Mouse (Mus musculus) v-Abl transformed pro-B cells (cell line): ENCODE data around the gene Ep300.

Experiments
- in situ Hi-C, 2 experiments: fragments of 400-800 bp; cut with MboI; formaldehyde crosslinking; loops; one replicate each; pipeline ENCODE4 v1.15.1; 2025; ENCODE audit not compliant: unreplicated experiment in 2 of 2

Gene Ep300

GRCm38 (mm10) chr15:81584913-81585745, at the start of gene Ep300:
Gene Ep300 (plus strand): TSS chr15:81585351.
- in situ Hi-C loops: loop anchor here (5.0 kb wide), 2 partner anchors 118 to 123 kb away; partner anchors contain the start of gene Rbx1 (in 1 of the 2)

GRCm38 (mm10) chr15:81535881-81536351, 49.2 kb upstream of the Ep300 start:
- in situ Hi-C loops: no loop called here

DNA sequence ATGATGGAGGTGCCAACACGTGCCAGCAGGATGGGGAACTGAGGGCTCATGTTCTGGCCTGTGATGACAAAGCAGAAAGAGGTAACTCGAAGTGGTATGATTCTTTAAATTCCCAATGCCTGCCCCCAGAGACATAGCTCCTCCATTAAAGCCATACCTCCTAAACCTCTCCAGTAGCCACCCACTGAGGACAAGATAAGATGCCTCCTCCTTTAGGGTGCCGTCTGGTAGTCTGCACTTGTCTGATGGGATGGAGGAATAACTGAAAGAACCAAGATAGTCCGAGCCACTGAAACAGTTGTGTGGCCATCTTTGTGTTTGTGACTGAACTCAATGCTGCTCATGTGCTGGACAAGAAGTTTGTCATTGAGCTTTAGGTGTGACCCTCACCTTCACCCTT, 47.0 kb upstream of the Ep300 start:
- in situ Hi-C loops: no loop called here

DNA sequence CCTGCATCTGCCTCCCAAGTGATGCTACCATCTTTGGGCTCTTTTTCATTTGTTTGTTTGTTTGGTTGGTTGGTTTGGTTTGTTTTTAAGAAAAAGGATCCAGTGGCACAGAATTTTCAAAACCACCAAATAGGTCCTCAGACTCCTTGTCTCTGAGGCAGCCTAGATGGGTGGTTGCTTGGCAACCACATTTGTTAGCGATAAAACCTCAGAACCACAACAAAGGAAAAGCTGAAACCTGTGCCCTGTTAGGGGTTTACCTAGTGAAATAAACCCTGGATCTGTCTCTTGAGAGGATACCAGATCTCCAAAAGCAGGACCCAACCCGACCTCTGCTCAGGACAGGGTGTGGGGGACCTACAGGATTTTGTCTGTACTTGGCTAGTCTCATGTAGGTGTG, 45.6 kb upstream of the Ep300 start:
- in situ Hi-C loops: no loop called here

DNA sequence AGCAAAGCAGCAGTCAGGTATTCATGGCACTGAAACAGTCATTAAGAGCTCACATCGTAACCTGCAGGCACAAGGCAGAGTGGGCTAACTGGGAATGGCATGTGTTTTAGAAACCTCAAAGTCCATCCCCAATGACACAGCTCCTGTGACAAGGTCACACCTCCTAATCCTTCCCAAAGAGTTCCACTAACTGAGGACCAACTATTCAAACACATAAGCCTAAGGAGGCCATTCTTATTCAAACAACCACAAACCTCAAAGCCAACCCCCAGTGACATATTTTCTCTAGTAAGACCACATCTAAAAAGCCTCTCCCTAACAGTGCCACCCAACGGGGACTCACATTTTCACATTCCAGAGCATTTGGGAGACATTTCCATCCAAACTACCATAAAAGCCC, 40.2 kb upstream of the Ep300 start:
- in situ Hi-C loops: no loop called here

- in situ Hi-C loops: no loop called here
Observed at GRCm38 (mm10) chr15:81545387-81546176, 39.6 kb upstream of the Ep300 start.

DNA sequence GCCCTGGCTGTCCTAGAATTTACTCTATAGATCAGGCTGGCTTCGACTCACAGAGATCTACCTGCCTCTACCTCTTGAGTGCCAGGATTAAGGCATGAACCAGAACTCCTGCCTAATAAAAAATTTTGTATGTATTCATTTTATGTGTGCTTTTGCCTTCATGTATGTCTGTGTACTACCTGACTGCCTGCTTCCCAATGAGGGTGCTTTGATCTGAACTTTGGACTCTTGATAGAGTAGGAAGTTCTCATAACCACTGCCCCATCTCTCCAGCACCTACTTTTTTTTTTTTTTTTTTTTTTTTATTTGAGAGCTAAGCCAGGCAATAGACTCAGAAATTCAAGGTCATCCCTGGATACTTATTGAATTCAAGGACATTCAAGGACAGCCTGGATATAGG, 31.7 kb upstream of the Ep300 start:
- in situ Hi-C loops: no loop called here

DNA sequence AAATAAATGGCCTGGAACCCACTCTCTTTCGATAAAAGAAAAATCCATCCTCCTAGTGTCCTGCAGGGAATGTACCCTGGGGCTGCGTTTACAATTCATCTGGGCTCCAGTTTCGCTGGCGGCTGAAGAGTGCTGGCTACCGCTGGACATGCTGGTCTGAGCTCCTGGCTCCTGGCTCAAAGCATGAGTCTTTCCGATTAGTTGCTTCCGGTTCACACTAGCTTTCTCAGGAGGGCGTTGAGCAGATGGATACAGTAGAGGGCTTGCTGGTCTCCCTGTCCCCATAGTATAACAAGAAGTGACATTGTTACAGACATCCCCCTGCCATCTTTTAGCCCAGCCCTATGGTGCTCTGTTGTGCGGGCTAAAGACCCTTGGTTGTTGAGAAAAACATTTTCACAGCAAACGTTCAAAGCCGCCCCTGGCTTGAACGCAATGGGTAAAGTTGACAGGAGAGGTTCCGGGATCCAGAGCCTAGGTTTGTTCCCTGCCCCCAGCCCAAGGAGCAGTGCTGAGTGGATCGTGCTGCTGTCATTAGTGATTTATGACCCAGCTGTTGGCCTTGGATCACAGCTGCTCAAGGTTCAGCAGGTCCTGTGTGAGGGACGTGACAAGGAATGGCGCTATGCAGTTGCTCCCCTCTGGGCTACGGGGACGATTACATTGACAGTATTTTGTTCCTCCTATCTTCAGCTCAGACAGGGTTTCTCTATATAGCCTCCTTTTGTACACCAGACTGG, 30.4 kb upstream of the Ep300 start:
- in situ Hi-C loops: no loop called here

GRCm38 (mm10) chr15:81555986-81556385, 29.2 kb upstream of the Ep300 start:
- in situ Hi-C loops: no loop called here

DNA sequence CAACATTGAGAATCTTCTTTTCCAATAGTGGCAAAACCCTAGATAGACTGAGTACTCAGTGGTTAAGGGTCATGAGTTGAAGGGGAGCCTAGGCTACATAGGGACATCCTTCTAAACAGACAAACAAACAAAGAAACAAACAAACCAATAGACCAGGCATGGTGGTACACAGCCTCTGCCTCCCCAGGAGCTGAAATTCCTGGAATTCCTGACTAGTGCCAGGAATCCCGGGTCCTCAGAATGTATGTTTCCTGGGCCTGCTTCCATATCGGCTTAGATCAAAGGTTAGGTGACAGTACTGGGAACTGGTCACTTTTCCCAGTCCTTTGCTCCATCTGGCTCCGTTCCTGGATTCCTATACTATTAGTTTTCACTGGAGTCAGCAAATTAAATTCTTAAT, 23.6 kb upstream of the Ep300 start:
- in situ Hi-C loops: no loop called here

DNA sequence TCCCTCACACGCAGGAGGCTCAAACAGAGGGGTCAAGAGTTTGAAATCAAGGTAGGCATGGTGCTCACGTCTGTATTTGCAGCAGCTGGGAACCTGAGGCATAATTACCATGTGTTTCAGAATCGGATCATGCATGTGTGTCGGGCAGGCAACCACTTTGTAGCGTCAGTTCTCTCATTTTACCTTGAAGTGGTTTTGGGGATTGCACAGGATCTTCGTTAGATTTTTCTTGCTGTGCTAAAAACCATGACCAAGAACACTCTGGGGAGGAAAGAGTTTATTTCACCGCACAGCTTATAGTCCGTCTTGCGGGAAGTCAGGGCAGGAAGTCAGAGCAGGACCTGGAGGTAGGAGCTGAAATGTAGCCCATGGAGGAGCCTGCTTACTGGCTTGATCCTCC, 23.2 kb upstream of the Ep300 start:
- in situ Hi-C loops: no loop called here

DNA sequence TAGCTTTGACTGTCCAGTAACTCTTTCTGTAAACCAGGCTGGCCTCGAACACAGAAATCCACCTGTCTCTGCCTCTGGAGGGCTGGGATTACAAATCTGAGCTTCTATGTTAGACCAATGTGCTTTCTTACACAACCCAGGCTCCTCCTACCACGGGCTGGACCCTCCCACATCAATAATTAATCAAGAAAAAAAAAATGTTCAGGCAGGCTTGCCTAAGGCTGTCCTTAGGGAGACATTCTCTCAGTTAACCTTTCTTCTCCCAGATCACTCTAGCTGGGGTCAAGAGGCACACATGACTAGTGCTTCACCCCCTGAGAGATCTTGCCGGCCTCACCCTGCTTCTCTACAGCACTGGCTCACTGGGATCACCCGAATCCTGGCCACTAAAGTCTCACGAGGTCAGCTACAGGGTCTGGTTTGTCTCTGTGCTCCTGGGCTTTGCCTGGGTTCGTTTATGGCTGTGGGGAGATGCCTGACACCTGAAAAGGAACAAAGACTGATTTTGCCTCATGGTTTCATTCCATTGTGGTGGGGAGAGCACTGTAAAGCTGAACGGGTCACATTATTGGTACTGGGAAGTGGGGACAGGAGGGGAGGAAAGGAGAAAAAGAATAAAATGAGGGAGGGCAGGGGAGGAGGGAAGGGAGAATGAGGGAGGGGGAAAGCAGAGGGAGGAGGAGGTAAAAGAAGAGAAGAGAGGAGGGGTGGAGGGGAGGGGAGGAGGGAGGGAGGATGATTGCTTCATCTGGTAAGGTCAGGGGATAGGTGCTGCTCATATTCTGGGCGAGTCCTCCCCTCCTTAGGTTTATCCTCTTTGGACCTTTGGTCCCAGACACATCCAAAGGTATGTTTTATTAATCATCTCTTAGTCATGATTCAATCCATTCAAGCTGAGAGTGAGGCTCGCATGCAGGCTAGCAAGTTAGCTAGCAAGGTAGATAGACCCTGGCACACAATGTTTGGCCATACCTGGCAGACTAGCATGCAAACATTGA, 22.4 kb upstream of the Ep300 start:
- in situ Hi-C loops: no loop called here

GRCm38 (mm10) chr15:81568093-81568492, 17.1 kb upstream of the Ep300 start:
- in situ Hi-C loops: loop anchor here in 1 of 2 experiments (5.0 kb wide), 1 partner anchor 36 kb away; no protein-coding TSS in a partner anchor

- in situ Hi-C loops: loop anchor here in 1 of 2 experiments (5.0 kb wide), 1 partner anchor 36 kb away; no protein-coding TSS in a partner anchor
Observed at GRCm38 (mm10) chr15:81568592-81568991, 16.6 kb upstream of the Ep300 start.

- in situ Hi-C loops: loop anchor here in 1 of 2 experiments (5.0 kb wide), 1 partner anchor 45 kb away; no protein-coding TSS in a partner anchor
Observed at GRCm38 (mm10) chr15:81576961-81577360, 8.2 kb upstream of the Ep300 start.

- in situ Hi-C loops: loop anchor here in 1 of 2 experiments (5.0 kb wide), 1 partner anchor 45 kb away; no protein-coding TSS in a partner anchor
Observed at GRCm38 (mm10) chr15:81577743-81578165, 7.4 kb upstream of the Ep300 start.

- in situ Hi-C loops: loop anchor here (5.0 kb wide), 2 partner anchors 117 to 122 kb away; partner anchors contain the start of gene Rbx1 (in 1 of the 2)
Observed at GRCm38 (mm10) chr15:81584466-81584865, 685 bp upstream of the Ep300 start.

DNA sequence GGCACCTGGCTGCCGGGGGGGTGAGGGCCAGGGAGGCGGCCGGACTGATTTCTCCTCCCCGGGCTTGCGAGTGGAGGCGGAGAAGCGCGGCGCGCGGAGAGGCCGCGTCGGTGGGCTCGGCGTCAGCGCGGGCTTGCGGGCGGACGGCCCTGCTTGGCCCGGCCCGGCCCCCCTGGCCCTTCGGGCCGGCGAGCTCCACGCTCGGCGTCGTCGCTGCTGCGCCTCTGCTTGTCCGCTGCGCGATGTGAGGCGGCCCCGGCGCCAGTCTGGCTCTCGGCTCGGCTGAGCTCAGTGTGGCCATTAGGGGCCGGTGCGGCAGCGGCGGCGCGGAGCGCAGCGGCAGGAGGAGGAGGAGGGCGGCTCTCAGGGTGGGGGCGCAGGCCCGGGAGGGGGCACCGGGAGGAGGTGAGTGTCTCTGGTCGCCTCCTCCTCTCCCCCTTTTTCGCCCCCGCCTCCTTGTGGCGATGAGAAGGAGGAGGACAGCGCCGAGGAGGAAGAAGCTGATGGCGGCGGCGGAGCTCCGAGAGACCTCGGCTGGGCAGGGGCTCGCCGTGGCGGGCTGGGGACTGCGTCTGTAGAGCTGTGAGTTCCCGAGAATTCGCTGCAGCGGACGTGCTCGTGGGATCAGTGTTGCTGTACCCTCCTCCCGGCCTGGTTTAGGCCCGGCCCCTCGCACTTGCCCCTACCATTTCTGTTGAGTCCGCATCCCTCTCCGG, 753 bp downstream of the Ep300 start:
- in situ Hi-C loops: no loop called here

DNA sequence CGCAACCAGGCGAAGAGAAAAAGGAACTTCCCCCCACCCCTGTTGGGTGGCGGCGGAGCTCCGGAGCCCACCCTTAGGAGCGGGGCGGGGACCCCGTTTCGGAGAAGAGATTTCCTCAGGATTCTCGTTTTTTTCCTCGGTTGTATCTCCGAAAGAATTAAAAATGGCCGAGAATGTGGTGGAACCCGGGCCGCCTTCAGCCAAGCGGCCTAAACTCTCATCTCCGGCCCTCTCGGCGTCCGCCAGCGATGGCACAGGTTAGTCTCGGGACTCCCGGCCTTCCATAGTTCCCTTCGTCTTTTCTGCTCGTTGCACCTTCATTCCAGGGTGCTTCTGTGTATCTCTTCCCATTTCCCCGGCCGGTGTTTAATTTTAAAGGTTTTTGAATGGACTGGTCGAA, 1.3 kb downstream of the Ep300 start:
- in situ Hi-C loops: no loop called here
